Mouse (Mus musculus): ENCODE results near the gene Ppp3ca. TPM values are rescaled to one million over a fixed set of nuclear protein-coding genes. Genes with fewer than 3 reads are reported as not detected.
A peak's percentile ranks its signal among the peaks of the same experiment; 100 is the strongest.

Ppp3ca gene
- polyA plus RNA-seq, 1 experiment: 29.4 TPM

DNA sequence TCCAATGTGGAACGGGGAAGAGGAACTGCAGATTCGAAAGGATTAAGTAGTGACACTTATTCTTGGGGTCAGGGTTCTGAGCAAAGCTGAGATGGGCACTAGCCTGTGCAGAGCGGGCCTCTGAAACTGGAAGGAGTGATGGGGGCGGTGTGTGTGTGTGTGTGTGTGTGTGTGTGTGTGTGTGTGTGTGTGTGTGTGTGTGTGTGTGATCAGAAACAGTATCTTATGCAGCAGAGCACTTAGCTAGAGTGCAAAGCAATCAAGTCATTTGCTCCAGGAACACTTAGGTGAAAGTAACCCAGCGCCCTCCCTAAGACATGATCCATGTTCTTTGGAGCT lies 2.0 kb downstream of the Ppp3ca start:
- peak overlapping the region; percentile 74; the same call in 1 of the 2 replicates for H3K9ac ChIP-seq (ENCODE audit: low read depth, poor library complexity, severe bottlenecking)
- no peak for TF ChIP-seq POLR2A (IDR thresholded peaks at IDR 0.05; ENCODE audit: insufficient read depth, low read length)
- H3K4me3 ChIP-seq (ENCODE audit: low read depth, low read length): peak overlapping the region; percentile 54
- H3K4me1 ChIP-seq (ENCODE audit: control insufficient read depth, insufficient read depth, low read length): no peaks in the 10 kb centered on the region
- no peak overlapping the region for H3K27ac ChIP-seq (ENCODE audit: insufficient read depth, low read length)
- H3K9me3 ChIP-seq (replicated peaks; ENCODE audit: control insufficient read depth, insufficient read depth, low read length, poor library complexity, severe bottlenecking): no peaks in the 10 kb centered on the region
- no peaks in the 10 kb centered on the region for H3K27me3 ChIP-seq (ENCODE audit: control insufficient read depth, insufficient read depth, low read length, poor library complexity, severe bottlenecking)
- no peaks in the 10 kb centered on the region for H3K36me3 ChIP-seq (ENCODE audit: control insufficient read depth, insufficient read depth, low read length, poor library complexity, severe bottlenecking)

DNA sequence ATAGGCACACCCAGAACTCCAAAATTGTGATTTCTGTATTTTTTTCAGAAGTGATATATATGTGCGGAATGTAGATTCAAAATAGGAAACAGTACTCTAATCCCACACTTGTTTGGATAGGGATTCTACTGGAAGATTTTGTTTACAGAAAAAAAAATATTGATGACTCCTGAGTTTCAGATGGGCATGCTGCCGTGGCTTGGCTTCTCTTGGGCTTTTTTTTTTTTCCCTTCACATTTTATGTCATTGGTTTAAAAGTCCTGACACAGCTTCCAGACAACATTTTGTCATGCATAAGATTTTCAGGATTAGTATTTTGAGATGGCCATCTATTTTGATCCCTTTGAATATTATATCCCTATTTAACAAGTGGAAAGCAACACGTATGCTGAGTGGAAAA lies 2.9 kb downstream of the Ppp3ca start:
- no peaks in the 10 kb centered on the region for H3K36me3 ChIP-seq (ENCODE audit: control insufficient read depth, insufficient read depth, low read length, poor library complexity, severe bottlenecking)
- no peak overlapping the region for H3K9ac ChIP-seq (ENCODE audit: low read depth, poor library complexity, severe bottlenecking)
- TF ChIP-seq POLR2A (IDR thresholded peaks at IDR 0.05; ENCODE audit: insufficient read depth, low read length): no peak
- no peak for TF ChIP-seq CTCF (IDR thresholded peaks at IDR 0.05; ENCODE audit: low read depth, low read length)
- TF ChIP-seq EP300 (IDR thresholded peaks at IDR 0.05; ENCODE audit: insufficient read depth, low read depth, low read length): no peak
- H3K27ac ChIP-seq (ENCODE audit: insufficient read depth, low read length): no peak overlapping the region
- H3K4me1 ChIP-seq (ENCODE audit: control insufficient read depth, insufficient read depth, low read length): no peaks in the 10 kb centered on the region
- no peak overlapping the region for H3K4me3 ChIP-seq (ENCODE audit: low read depth, low read length)
- no peaks in the 10 kb centered on the region for H3K27me3 ChIP-seq (ENCODE audit: control insufficient read depth, insufficient read depth, low read length, poor library complexity, severe bottlenecking)
- H3K9me3 ChIP-seq (replicated peaks; ENCODE audit: control insufficient read depth, insufficient read depth, low read length, poor library complexity, severe bottlenecking): no peaks in the 10 kb centered on the region

DNA sequence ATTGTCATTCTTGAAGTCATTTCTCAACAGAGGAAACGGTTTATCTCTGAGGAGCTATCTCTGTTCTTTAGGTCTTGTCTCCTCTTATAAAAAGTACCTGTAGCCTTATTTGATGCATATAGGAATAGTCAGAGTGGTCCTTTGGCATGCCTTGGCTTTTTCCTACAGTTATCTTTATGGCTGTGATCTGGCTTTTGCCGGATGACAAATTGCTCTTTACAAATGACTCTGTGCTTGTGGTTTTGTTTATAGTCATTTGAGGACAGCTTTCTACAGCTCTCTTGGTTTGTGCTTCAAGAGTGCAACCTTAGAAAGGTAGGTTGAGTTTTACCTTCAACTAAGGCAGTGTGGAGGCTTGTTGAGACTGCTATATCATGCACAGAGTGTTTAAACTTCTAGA lies 3.4 kb downstream of the Ppp3ca start:
- Histone ChIP-seq H3K9me3 (replicated peaks; ENCODE audit: control insufficient read depth, insufficient read depth, low read length, poor library complexity, severe bottlenecking) (no peaks in the 10 kb centered on the region), H3K27ac (ENCODE audit: insufficient read depth, low read length) (no peak overlapping the region), H3K27me3 (ENCODE audit: control insufficient read depth, insufficient read depth, low read length, poor library complexity, severe bottlenecking) (no peaks in the 10 kb centered on the region), H3K4me3 (ENCODE audit: low read depth, low read length) (no peak overlapping the region), H3K9ac (ENCODE audit: low read depth, poor library complexity, severe bottlenecking) (no peak overlapping the region), H3K4me1 (ENCODE audit: control insufficient read depth, insufficient read depth, low read length) (no peaks in the 10 kb centered on the region), H3K36me3 (ENCODE audit: control insufficient read depth, insufficient read depth, low read length, poor library complexity, severe bottlenecking) (no peaks in the 10 kb centered on the region)
- TF ChIP-seq POLR2A (IDR thresholded peaks at IDR 0.05; ENCODE audit: insufficient read depth, low read length): no peak
- no peak for TF ChIP-seq EP300 (IDR thresholded peaks at IDR 0.05; ENCODE audit: insufficient read depth, low read depth, low read length)

DNA sequence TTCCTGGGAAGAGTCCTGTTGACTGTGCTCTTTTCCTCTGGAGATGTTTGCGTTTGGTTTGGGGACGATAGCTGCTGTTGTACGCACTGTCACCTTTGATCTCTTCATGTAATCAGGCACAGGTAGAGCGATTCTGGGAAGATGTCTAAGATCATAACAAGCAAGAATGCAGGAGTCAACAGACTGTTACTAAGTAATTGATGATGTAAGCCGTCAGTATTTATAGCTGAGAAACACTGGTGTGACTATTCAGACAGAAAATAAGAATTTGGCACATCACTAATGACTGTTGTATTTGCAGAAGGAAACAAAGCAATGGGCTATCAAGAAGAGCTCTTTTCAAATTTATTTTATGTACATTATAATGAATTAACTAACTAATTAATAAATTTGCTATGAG lies 4.6 kb downstream of the Ppp3ca start:
- no peak overlapping the region for H3K9ac ChIP-seq (ENCODE audit: low read depth, poor library complexity, severe bottlenecking)
- no peaks in the 10 kb centered on the region for H3K27me3 ChIP-seq (ENCODE audit: control insufficient read depth, insufficient read depth, low read length, poor library complexity, severe bottlenecking)
- H3K9me3 ChIP-seq (replicated peaks; ENCODE audit: control insufficient read depth, insufficient read depth, low read length, poor library complexity, severe bottlenecking): no peaks in the 10 kb centered on the region
- H3K4me3 ChIP-seq (ENCODE audit: low read depth, low read length): no peak overlapping the region
- no peaks in the 10 kb centered on the region for H3K4me1 ChIP-seq (ENCODE audit: control insufficient read depth, insufficient read depth, low read length)
- no peak for TF ChIP-seq CTCF (IDR thresholded peaks at IDR 0.05; ENCODE audit: low read depth, low read length)
- H3K27ac ChIP-seq (ENCODE audit: insufficient read depth, low read length): no peak overlapping the region
- no peaks in the 10 kb centered on the region for H3K36me3 ChIP-seq (ENCODE audit: control insufficient read depth, insufficient read depth, low read length, poor library complexity, severe bottlenecking)

DNA sequence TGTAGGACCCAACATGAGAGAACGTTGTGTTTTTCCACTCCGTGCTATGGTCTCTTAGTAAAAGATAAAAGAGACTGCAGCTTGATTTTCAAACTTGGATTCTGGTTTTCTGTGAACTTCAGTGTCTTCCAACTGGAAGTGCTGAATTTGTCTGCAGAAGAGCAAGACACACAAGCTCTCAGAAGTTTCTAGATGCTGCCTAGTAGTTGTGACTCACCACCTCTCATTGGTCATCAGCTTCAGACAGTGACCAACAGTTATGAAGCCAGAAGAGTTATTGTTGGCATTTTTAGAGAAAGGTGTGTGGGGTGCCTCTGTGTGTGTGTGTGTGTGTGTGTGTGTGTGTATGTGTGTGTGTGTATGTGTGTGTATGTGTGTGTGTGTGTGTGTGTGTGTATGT lies 7.1 kb downstream of the Ppp3ca start:
- Histone ChIP-seq H3K27ac (ENCODE audit: insufficient read depth, low read length) (no peak overlapping the region), H3K36me3 (ENCODE audit: control insufficient read depth, insufficient read depth, low read length, poor library complexity, severe bottlenecking) (no peaks in the 10 kb centered on the region), H3K4me1 (ENCODE audit: control insufficient read depth, insufficient read depth, low read length) (no peaks in the 10 kb centered on the region), H3K27me3 (ENCODE audit: control insufficient read depth, insufficient read depth, low read length, poor library complexity, severe bottlenecking) (no peaks in the 10 kb centered on the region), H3K9me3 (replicated peaks; ENCODE audit: control insufficient read depth, insufficient read depth, low read length, poor library complexity, severe bottlenecking) (no peaks in the 10 kb centered on the region), H3K4me3 (ENCODE audit: low read depth, low read length) (no peak overlapping the region), H3K9ac (ENCODE audit: low read depth, poor library complexity, severe bottlenecking) (no peak overlapping the region)
- no peak for TF ChIP-seq EP300 (IDR thresholded peaks at IDR 0.05; ENCODE audit: insufficient read depth, low read depth, low read length)
- no peak for TF ChIP-seq CTCF (IDR thresholded peaks at IDR 0.05; ENCODE audit: low read depth, low read length)
- no peak for TF ChIP-seq POLR2A (IDR thresholded peaks at IDR 0.05; ENCODE audit: insufficient read depth, low read length)

DNA sequence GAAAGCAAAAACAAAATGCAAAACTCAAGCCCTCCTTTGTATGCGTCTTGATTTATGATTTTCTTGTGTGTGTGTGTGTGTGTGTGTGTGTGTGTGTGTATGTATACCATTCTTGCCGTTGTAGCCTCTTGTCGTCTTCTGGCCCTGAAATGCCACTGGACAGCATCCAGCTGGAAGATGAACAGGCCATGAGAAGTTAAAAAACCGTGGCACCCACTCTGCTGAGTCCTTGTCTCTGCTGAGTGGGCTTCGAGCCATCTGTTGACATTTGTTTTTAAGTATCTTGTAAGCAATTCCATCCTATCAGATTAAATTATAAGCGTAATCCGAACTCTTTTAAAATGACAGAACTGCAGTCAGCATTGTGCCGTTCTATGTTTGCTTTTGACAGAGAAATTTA lies 8.5 kb downstream of the Ppp3ca start:
- no peak for TF ChIP-seq CTCF (IDR thresholded peaks at IDR 0.05; ENCODE audit: low read depth, low read length)
- TF ChIP-seq POLR2A (IDR thresholded peaks at IDR 0.05; ENCODE audit: insufficient read depth, low read length): no peak
- no peak for TF ChIP-seq EP300 (IDR thresholded peaks at IDR 0.05; ENCODE audit: insufficient read depth, low read depth, low read length)

More for the DNA sequence above, 8.5 kb downstream of the Ppp3ca start:
- Histone ChIP-seq H3K4me1 (ENCODE audit: control insufficient read depth, insufficient read depth, low read length) (no peaks in the 10 kb centered on the region), H3K36me3 (ENCODE audit: control insufficient read depth, insufficient read depth, low read length, poor library complexity, severe bottlenecking) (no peaks in the 10 kb centered on the region), H3K4me3 (ENCODE audit: low read depth, low read length) (no peak overlapping the region), H3K27me3 (ENCODE audit: control insufficient read depth, insufficient read depth, low read length, poor library complexity, severe bottlenecking) (no peaks in the 10 kb centered on the region), H3K9me3 (replicated peaks; ENCODE audit: control insufficient read depth, insufficient read depth, low read length, poor library complexity, severe bottlenecking) (no peaks in the 10 kb centered on the region), H3K9ac (ENCODE audit: low read depth, poor library complexity, severe bottlenecking) (no peak overlapping the region), H3K27ac (ENCODE audit: insufficient read depth, low read length) (no peak overlapping the region)

All from ES-Bruce4 (cell line).